Mouse (Mus musculus) intestine, postnatal 0 days (tissue): ENCODE measurements around the gene Iqsec1. TPM values are rescaled to one million over a fixed set of nuclear protein-coding genes. Genes with fewer than 3 reads are reported as not detected.

Experiments used
- ATAC-seq: fragments of 200-750 bp; cut with Nextera tagmentation; 2 replicates; pipeline ENCODE4 v1.8.0; 2017; ENCODE audit warnings: mild to moderate bottlenecking, moderate TSS enrichment, moderate library complexity
- H3K27ac ChIP-seq: fragments of 300-500 bp; sonication (generic); 2 replicates; pipeline ENCODE4 v1.5.1; 2014; ENCODE audit warnings: mild to moderate bottlenecking, low read depth, low read length, moderate library complexity
- H3K27me3 ChIP-seq: fragments of 300-500 bp; sonication (generic); replicated peaks from 2 replicates; pipeline ENCODE4 v1.6.1; 2014; ENCODE audit warnings: low read length, mixed read lengths; ENCODE audit not compliant: control insufficient read depth, insufficient read depth
- H3K36me3 ChIP-seq: fragments of 300-500 bp; sonication (generic); 2 replicates; pipeline ENCODE4 v1.6.1; 2014; ENCODE audit warnings: mild to moderate bottlenecking, moderate library complexity; ENCODE audit not compliant: control insufficient read depth, insufficient read depth
- H3K4me1 ChIP-seq: fragments of 300-500 bp; sonication (generic); replicated peaks from 2 replicates; pipeline ENCODE4 v1.6.1; 2014; ENCODE audit warnings: antibody characterized with exemption, low read length, mixed read lengths; ENCODE audit not compliant: control insufficient read depth, insufficient read depth
- H3K4me2 ChIP-seq: fragments of 300-500 bp; sonication (generic); replicated peaks from 2 replicates; pipeline ENCODE4 v1.6.1; 2014; ENCODE audit warnings: low read depth, mild to moderate bottlenecking, moderate library complexity
- H3K4me3 ChIP-seq: fragments of 300-500 bp; sonication (generic); 2 replicates; pipeline ENCODE4 v1.5.1; 2014; ENCODE audit warnings: low read depth, low read length
- H3K9ac ChIP-seq: fragments of 300-500 bp; sonication (generic); 2 replicates; pipeline ENCODE4 v1.6.1; 2014; ENCODE audit warnings: mild to moderate bottlenecking, low read depth, low read length
- H3K9me3 ChIP-seq: fragments of 300-500 bp; sonication (generic); 2 replicates; pipeline ENCODE4 v1.6.1; 2016; ENCODE audit warnings: mixed run types; ENCODE audit not compliant: control insufficient read depth
- CTCF ChIP-seq: sonication (generic); IDR thresholded peaks from 2 replicates; pipeline ENCODE4 v1.5.1; 2016; ENCODE audit warnings: low read depth, mild to moderate bottlenecking, control low read depth, antibody characterized with exemption, moderate library complexity
- whole genome bisulfite sequencing: fragments of 180-500 bp; shearing (Covaris S2); extraction: QIAGEN DNeasy Blood & Tissue Kit; methylation state at CpG from one replicate; pipeline ENCODE4 v1.1.7; 2014; 5-methylcytosine and 5-hydroxymethylcytosine counted together
- polyA plus RNA-seq: library from polyadenylated mRNA; unstranded; fragments of >200 nt; fragmentation: Nextera tagmentation; extraction: Ambion mirVana; gene quantifications from 2 replicates; pipeline ENCODE4 v1.2.1, GENCODE M21; 2015

The Iqsec1 gene
- polyA plus RNA-seq, 1 experiment from 2014 or later: 7.0 TPM

- Histone ChIP-seq H3K27me3 (no peaks in the 10 kb centered on the region), H3K4me3 (no peak overlapping the region), H3K4me2 (no peak overlapping the region), H3K9ac (no peak overlapping the region), H3K4me1 (no peaks in the 10 kb centered on the region), H3K36me3 (no peaks in the 10 kb centered on the region; the same call in 1 of the 2 replicates), H3K9me3 (no peaks in the 10 kb centered on the region), H3K27ac (no peak overlapping the region)
- no peak for TF ChIP-seq CTCF
- WGBS: 50% methylated on average over 4 of the region's 4 CpGs
- no peak for ATAC-seq
Observed at GRCm38 (mm10) chr6:91011568-91011967, 23.1 kb upstream of the Iqsec1 start.

- ATAC-seq: no peak
- Histone ChIP-seq H3K4me3 (no peak overlapping the region), H3K27ac (no peak overlapping the region), H3K9ac (no peak overlapping the region), H3K4me2 (no peak overlapping the region), H3K9me3 (no peaks in the 10 kb centered on the region), H3K4me1 (no peaks in the 10 kb centered on the region), H3K36me3 (no peaks in the 10 kb centered on the region), H3K27me3 (no peaks in the 10 kb centered on the region)
- 89% methylated on average over 3 of the region's 3 CpGs for WGBS
- TF ChIP-seq CTCF: no peak
Observed at GRCm38 (mm10) chr6:91008284-91008830, 19.9 kb upstream of the Iqsec1 start.

- no peak for ATAC-seq
- no peak overlapping the region for H3K9ac ChIP-seq
- no peak for TF ChIP-seq CTCF
- H3K27ac ChIP-seq: no peak overlapping the region
- no peaks in the 10 kb centered on the region for H3K4me1 ChIP-seq
- no peaks in the 10 kb centered on the region for H3K27me3 ChIP-seq
- H3K36me3 ChIP-seq: no peaks in the 10 kb centered on the region
- H3K4me3 ChIP-seq: no peak overlapping the region
- no peak overlapping the region for H3K4me2 ChIP-seq
- no peaks in the 10 kb centered on the region for H3K9me3 ChIP-seq
- WGBS: 54% methylated on average over 2 of the region's 2 CpGs
Observed at GRCm38 (mm10) chr6:91007207-91007606, 18.7 kb upstream of the Iqsec1 start.

GRCm38 (mm10) chr6:91004157-91004556 is 15.7 kb upstream of the Iqsec1 start:
- TF ChIP-seq CTCF: no peak
- no peaks in the 10 kb centered on the region for H3K4me1 ChIP-seq
- no peaks in the 10 kb centered on the region for H3K27me3 ChIP-seq
- H3K36me3 ChIP-seq: no peaks in the 10 kb centered on the region
- H3K9me3 ChIP-seq: no peaks in the 10 kb centered on the region
- no peak for ATAC-seq
- H3K9ac ChIP-seq: no peak overlapping the region
- H3K27ac ChIP-seq: no peak overlapping the region
- 84% methylated on average over 2 of the region's 2 CpGs for WGBS
- H3K4me2 ChIP-seq: no peak overlapping the region
- no peak overlapping the region for H3K4me3 ChIP-seq

GRCm38 (mm10) chr6:91003310-91003995 is 15.0 kb upstream of the Iqsec1 start:
- H3K9me3 ChIP-seq: no peaks in the 10 kb centered on the region
- H3K9ac ChIP-seq: no peak overlapping the region
- no peak overlapping the region for H3K27ac ChIP-seq
- H3K27me3 ChIP-seq: no peaks in the 10 kb centered on the region
- no peaks in the 10 kb centered on the region for H3K4me1 ChIP-seq
- ATAC-seq: no peak
- TF ChIP-seq CTCF: no peak
- H3K4me3 ChIP-seq: no peak overlapping the region
- H3K4me2 ChIP-seq: no peak overlapping the region
- H3K36me3 ChIP-seq: no peaks in the 10 kb centered on the region
- 25% methylated on average over 3 of the region's 3 CpGs for WGBS

- no peak overlapping the region for H3K9ac ChIP-seq
- no peak for TF ChIP-seq CTCF
- no peaks in the 10 kb centered on the region for H3K9me3 ChIP-seq
- H3K4me2 ChIP-seq: no peak overlapping the region
- WGBS: 50% methylated on average over 7 of the region's 7 CpGs
- H3K4me1 ChIP-seq: no peaks in the 10 kb centered on the region
- no peak overlapping the region for H3K27ac ChIP-seq
- H3K4me3 ChIP-seq: no peak overlapping the region
- no peak for ATAC-seq
- no peaks in the 10 kb centered on the region for H3K27me3 ChIP-seq
- H3K36me3 ChIP-seq: no peaks in the 10 kb centered on the region
Observed at GRCm38 (mm10) chr6:91001566-91001965, 13.1 kb upstream of the Iqsec1 start.
